Mouse (Mus musculus): ENCODE data around the gene Rnf150. TPM values are rescaled to one million over a fixed set of nuclear protein-coding genes. Genes with fewer than 3 reads are reported as not detected.
"Not testable (repeated sequence)": the region's sequence is repeated elsewhere in the genome, so short reads cannot be mapped to it uniquely, and the experiment has no call there.

The Rnf150 gene
- total RNA-seq, 2 experiments from 2014 or later, result 12.3 to 15.6 TPM

DNA sequence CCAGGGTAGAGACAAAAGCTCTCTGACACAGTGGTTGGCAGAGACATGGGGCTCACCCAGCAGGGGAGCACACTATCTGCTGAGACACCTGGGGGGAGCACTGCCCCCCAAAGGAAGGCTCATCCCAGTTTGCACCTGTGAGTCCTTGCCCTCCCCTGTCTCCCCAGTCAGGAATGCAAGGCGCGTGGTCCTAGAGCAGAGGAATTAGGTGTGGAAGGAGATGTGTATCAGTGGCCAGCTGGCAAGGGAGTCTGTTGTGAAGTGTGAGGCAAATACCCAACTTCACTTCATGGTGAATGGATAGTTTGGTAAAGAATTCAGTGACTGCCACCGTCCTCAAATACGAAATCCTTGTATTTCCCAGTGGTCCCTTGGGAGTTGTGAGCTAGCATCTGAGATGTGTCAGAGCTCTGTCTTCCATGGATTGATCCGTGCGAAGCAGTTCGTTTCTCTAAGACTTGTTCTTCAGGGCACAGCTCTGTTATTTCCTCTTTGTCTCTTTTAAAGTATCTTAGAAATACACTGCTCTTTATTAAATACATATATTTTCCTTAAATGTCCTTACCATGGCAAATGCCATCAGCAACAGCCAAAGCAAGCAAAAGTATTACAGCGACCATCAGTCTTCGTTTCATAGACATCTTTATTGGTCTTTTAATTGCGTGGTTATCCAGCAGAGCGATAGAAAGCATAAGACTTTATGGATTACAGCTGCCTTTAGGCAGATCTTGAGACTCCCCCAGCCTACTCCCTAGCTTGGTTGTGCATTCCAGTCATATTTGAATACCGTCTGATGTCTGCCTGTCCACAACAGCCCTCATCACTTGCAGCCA, 215.8 kb downstream of the Rnf150 start:
- DNase-seq, result no peak

DNA sequence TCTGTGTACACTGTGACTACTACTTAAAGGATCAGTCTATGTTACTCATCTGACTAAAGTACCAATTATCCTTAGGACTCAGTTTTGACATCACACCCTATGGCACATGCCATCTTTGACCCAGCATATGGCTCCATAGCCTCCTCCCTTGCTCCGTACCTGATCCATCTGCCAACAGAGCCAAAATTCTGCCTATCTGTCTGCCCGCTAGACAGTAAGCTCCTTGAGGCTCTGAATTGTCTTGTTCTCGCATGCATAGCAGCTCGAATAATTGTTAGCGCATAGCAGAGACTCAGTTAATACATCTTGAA, 216.3 kb downstream of the Rnf150 start:
- no peak for DNase-seq

DNA sequence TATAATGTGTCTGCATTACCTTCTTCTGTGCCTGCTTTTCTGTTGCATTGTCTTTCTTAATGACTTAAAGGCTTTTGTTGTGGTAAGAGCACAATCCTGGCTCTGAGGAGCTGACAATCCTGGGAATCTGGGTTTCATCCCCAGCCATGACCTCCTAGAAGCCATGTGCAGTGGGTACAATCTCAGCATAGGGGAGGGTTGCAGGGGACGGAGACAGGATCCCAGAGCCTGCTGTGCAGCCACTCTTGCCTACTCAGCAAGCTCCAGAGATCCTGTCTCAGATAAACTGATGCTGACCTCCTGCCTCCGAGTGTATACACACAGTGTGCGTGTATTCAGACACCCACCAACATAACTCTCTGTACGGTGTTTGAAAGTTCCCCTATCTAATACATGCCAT, 218.1 kb downstream of the Rnf150 start:
- no peak for DNase-seq

DNA sequence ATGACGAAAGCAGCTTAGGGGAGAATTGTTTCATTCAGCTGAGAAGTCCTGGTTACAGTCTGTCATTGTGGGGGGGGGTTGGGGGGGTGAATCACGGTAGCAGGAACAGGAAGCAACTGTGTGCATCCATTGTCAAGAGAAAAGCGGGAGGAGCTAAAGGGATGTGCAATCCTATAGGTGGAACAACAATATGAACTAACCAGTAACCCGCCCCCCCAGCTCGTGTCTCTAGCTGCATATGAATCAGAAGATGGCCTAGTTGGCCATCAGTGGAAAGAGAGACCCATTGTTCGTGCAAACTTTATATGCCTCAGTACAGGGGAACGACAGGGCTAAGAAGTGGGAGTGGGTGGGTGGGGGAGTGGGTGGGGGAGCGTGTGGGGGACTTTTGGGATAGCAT, 218.7 kb downstream of the Rnf150 start:
- DNase-seq, result not testable (repeated sequence)

DNA sequence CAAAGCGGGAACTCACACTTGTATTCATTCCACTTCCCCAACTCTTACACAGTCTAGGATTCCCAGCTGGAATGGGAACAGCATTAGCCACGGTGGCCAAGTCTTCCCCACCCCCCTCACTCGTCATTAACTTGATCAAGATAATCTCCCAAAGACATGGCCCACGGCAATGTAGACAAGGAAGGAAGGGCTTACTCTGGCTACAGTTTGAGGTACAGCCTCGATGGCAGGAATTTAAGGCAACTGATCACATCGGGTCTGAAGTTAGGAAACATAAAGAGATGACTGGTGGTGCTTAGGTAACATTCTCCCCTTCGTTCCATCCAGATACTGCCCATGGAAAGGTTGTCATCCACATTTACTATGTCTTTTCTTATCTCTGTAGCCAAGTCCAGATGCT, 219.1 kb downstream of the Rnf150 start:
- no peak for DNase-seq

DNA sequence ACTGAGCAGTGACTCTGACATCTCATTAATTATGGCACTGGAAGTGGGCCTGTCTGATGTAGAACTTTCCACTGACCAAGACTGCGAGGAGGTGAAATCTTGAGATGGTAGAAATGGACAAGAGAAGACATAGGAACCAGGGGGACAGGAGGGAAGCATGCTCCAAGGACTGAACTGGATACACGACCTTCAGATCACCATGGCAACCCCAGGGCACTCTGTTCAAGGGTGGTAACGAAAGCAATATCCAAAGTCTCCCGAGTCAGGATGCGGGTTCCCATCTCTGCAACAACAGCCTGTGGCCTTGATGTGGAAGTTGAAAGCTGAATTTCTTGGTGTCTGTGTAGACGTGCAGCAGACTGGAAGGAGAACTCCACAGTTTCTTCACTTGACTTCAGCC, 220.3 kb downstream of the Rnf150 start:
- peak; percentile 45 to 50 for DNase-seq

DNA sequence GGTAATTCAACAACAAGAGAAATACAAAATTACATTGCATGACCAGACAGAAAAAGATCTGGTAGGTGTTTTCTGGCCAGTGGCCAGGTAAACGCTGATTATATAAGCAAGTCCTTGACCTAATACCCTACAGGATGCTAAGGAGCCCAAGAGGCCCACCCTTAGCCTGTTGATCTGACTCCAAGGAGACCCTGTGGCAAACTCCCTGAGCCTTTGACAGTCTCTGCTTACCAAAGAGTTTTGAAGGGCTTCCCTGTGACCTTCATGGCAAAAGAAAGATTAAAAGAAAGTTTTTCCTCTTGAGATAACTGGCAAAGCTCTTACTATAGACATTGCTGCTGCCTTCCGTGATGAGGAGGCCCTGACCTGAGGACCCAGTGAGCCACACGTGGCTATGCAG, 222.4 kb downstream of the Rnf150 start:
- DNase-seq, result no peak

DNA sequence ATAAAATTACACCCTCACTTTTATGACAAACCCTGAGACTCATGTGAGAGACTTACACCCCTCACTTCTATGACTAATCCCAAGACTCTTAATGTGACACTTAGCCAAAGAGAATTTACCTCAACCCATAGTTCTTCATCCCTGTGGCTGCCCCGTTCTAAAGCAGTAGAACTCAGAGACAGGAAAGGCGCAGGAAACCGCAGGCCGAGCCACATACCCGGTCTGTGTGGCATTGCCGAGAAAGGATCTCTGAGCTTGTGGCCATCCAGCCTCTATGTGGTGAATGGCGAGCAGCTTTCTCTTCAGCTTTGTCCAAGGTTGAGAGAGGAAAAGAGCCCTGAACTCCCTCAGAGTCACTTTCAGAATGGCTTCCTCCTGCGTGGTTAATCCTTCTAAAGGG, 223.5 kb downstream of the Rnf150 start:
- DNase-seq, result peak in 1 of 2 experiments; percentile 17

DNA sequence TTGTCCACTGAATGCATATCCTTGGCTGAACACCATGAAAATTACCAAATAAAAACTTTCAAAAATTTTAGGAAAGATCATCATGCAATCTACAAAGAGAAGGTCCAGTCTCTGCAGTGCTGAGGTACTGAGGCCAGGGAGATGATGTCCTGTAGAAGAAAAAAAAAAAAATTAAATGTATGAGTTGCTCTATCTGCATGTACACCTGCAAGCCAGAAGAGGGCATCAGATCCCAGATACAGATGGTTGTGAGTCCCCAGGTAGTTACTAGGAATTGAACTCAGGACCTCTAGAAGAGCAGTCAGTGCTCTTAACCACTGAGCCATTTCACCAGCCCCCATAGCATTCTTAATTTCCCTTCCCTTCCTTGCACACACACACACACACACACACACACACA, 224.4 kb downstream of the Rnf150 start:
- DNase-seq, result no peak

DNA sequence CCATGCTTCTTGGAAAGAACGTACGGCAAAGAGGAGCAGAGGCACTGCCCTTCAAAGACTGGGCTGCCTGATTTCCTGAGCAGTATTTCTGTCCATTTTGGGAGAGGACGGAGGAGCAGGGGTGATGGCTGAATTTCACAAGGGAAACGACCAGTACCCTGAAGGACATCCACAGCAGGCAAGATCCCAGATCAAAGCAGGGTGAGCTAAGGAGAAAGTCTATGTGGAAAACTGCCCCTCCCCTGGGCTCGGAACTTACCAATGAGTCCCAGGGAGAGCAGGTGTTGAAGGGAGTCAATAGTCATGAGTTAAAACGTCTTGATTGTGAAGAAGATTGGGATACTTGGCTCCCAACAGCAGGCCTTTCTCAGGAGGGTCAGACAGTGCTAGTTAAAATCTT, 225.0 kb downstream of the Rnf150 start:
- DNase-seq, result no peak

DNA sequence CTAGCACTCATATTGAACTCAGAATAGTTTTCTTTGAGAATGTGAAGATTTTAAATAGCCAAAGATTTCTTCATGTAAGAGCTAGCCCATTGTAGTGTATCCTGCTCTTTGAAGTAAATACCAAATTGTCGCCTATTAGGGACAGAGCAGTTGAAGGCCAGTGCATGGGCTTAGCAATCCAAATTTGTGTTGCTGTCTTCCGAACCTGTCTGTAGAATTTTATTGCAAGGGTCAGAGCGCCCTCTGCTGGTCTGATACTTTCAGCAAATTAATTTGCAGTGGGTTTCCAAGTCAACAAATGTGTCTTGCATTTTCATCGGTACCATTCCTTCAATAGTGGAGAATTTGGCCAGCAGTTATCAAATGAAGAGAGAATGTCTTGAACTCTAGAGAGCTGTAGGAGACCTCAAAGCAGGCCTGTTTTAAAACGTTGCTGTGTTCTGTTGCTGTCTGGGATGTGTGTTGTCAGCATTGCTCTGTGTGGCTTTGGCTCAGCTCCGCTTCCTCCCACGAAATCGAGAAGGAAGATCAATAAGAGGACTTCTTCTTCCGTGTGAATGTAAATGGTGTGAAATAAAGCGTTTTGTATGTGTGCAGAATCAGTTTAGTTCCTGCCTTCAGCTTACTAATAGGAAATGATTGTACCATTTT, 226.3 kb downstream of the Rnf150 start:
- DNase-seq, result peak; percentile 87 to 90

DNA sequence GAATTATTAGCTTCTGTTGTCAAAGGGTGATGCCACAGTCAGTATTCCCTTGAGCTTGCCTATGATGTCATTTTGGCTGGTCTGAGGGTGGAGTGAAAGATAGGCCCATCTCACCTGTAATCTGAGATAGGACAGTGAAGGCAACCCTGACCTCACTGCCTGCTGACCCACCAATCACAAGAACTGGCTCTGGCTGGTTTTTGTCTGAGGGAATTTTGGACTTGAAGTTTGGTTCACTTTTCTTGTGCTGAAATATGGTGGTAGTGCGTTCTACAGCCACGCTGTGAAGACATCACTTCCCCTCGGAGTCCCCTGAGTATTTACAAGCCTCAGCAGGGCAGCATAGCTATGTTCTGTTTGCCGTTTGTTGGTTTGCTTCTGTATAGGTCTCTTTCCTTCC, 227.3 kb downstream of the Rnf150 start:
- no peak for DNase-seq

DNA sequence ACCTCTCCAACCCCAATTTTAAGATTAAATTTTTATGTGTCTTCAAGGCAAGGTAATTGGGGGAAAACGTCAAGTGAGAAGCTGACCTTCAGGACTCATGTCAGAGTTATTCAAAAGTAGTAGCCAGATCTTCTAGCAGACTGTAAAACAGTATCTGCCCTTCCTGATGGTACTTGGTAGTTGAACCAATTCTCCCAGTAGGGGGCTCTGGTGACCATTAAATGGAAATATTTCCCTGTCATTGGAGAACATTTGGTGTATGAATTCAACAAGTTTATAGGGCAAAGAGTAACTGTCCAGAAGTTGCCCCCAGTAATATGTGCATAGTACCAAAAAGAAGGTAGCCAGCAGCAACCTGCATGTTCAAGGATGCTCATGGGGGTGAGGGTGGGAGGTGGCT, 236.9 kb downstream of the Rnf150 start:
- DNase-seq, result peak in 1 of 2 experiments; percentile 50

DNA sequence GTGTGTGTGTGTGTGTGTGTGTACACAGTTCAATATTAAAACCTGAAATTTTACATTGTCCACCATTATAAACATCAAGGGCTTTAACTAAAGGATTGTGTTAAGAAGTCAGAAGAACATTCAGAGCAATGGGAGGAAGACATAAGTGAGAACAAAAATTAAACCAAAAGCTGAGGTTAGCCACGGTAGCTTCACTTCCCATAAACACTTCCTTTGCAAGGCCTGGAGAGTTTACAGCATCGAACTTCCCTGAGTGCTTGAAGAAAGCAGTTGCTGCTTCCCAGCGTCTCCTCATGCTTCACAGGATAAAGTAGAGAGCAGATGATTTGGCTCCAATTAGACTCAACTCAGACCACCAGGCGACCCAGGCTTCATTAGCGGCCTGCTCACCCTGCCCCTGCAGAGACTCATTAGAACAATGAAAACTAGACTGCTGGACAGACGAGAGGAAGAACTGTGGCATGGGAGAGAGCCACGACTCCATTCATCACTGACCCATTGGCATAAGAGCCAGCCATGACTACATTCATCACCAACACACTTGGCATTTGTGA, 239.9 kb downstream of the Rnf150 start:
- DNase-seq, result no peak

DNA sequence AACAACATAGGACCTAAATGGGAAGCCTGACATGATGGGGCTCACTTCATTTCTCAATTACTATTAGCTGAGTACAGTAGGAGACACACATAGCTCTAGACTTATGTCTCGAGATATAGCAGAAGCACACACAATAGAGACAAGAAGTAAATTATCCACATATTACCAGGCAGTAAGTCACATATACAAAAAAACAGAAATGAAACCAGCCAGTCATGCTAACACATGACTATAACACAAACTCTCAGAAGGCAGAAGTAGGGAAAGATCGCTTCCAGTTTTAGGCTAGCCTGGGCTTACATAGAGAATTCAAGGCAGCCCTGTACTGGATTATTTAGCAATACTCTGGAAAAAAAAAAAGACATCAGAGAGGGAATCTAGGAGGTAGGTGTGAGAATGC, 240.8 kb downstream of the Rnf150 start:
- no peak for DNase-seq

DNA sequence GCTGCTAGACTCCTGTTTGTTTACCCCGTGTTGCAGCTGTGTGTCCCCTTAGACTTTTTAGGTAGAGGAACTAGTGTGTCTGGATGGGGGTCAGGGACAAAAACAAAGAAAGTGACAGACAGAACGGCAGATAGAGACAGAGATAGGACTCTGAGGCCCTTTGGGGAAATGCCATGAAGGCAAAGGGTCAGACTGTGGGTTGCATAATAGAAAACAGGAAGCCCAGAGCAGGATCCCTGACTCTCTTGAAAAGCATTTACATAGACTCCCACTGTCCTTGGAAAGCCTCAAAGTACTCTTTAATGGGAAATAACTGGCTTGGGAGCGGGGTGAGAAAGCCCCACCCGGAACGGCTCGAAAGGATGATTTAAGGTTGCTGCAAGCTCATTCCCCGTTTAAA, 246.6 kb downstream of the Rnf150 start:
- peak in 1 of 2 experiments; percentile 20 for DNase-seq

DNA sequence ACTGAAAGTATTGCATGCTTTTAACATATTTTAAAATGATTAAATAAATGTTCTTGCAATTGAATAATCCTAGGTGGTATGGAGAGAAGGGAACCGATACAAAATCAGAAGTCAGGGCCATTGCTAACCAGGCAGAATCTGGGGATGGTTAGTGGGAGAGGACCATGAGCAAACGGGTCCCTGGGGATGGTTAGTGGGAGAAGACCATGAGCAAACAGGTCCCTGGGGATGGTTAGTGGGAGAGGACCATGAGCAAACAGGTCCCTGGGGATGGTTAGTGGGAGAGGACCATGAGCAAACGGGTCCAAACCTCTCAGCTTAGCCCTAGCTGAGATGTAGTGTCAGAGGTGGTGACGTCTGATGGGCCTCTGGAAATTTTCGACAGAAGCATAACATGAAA, 247.0 kb downstream of the Rnf150 start:
- no peak for DNase-seq

DNA sequence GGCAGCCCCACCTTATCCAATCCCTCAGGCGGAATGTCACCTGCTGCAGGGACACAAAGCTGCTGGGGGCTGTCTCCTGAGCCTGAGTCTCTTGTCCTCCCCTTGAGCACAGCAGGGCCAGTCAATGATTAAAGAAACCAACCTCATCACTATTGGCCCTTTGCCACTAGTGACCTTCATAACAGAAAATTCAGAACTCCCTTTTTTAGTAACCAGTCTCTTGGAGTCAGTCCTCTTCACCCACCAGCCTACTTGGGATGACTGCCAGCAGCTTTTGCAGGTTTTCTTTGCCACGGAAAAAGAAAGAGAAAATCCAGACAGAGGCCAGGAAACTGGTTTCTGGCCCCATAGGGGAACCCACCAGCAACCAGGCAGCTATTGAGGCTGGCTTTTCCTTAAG, 271.9 kb downstream of the Rnf150 start:
- DNase-seq, result peak; percentile 9 to 57

DNA sequence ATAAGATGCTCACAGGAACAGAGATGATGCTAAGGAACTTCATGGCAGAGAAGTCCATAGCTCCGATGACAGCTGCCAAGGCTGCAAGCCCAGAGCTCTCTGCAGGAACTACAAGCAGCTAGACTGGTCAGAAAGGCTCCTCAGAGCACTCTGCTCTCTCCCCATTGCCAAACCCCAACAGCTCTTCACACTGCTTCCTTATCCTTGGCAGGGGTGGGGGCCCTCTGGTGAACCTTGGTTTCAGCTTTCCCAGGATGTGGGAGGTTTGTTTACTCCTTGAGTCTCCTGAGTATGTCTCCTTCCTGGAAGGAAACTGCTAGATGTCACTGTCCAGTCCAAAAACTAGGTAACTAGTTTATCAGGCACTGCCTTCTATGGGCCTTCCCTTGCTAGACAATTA, 276.9 kb downstream of the Rnf150 start:
- no peak for DNase-seq

DNA sequence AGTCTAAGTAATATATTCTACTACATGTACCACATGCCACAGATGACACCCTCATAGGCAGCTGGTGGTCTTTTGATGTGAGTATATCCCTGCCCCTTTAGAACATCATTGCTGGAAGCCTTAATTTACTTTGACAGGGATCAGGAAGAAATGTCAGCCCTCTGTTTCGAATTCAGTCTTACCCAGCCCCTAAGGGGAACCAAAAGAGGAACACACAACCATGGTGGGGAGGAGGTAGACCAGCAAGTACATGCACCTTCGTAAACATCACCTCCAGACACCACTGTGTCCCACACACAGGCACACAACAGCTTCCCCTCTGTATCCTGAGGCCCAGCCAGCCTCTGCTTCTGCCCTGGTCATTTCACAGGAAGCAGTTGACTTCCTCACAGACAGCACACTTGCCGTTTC, 277.6 kb downstream of the Rnf150 start:
- no peak for DNase-seq
